Mouse (Mus musculus) frontal cortex, adult (tissue): ENCODE results near the gene Col23a1.
"Not testable (repeated sequence)": the region's sequence is repeated elsewhere in the genome, so short reads cannot be mapped to it uniquely, and the experiment has no call there.

Experiments used
- ATAC-seq: cut with Nextera tagmentation; 2 replicates; pipeline ENCODE4 v1.9.2; 2017; ENCODE audit warnings: mild to moderate bottlenecking, moderate library complexity, mixed read lengths; ENCODE audit not compliant: low TSS enrichment

The Col23a1 gene

GRCm38 (mm10) chr11:51328387-51328942, 38.7 kb downstream of the Col23a1 start:
- ATAC-seq, result no peak

DNA sequence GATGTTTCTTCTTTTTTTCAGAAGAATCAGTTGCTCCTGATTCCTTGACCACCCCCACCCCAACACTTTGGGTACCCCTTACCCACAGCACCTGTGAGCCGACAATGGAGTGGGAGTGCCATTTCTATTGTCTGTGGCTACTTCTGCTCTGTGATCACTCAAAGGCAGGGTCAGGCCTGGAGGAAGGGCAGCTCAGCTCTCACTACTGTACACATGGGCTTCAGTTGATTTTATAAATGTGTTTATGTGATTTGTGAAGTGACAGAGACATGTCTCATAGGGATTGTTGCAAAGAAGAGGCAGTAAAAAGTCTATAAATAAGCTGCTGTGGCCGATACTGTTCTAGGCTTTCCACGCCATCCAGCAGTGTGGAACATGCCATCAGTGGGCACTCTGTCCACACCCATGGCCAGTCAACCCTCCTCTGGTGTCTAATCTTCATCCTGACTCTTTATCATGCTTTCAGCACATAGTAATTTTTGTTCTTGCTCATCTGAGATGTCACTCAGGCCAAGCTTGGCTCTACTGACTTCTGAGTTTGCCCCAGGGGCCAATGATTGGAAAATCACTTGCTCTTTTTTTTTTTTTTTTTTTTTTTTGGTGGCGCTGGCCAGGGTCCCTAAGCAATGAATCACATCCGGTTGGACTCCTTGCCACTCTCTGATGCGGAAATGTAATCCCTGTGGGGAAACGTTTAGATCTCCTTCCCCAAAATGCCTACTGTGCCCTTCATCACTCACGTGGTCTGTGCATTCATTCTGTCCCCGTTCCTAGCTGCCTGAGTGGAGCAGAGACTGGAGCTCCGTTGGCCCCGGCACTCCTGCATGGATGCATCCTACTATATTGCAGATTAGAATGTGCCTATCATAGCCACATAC, 40.4 kb downstream of the Col23a1 start:
- ATAC-seq, result no peak

- ATAC-seq, result peak; percentile 83
Observed at GRCm38 (mm10) chr11:51334017-51334416, 44.3 kb downstream of the Col23a1 start.

- peak; percentile 72 for ATAC-seq
Observed at GRCm38 (mm10) chr11:51337585-51337984, 47.9 kb downstream of the Col23a1 start.

GRCm38 (mm10) chr11:51338416-51338815, 48.7 kb downstream of the Col23a1 start:
- ATAC-seq, result no peak

DNA sequence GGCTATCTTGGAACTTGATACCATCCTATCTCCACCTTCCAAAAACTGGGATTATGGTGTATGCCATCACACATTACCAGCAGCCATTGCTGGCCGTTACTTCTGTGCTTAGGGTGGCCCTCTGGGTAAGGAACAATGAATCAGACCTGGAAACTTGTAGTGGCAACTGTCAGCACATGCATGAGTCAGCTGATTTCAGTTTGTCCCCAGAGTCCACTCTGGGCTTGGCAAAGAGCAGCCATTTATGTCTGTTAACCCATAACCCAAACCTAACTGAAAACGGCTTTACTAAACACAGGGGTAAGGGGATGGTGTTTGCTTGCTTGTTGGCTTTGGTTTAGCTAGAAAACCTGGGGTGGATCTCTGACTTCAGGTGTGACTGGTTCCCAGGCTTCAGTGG, 51.4 kb downstream of the Col23a1 start:
- no peak for ATAC-seq

DNA sequence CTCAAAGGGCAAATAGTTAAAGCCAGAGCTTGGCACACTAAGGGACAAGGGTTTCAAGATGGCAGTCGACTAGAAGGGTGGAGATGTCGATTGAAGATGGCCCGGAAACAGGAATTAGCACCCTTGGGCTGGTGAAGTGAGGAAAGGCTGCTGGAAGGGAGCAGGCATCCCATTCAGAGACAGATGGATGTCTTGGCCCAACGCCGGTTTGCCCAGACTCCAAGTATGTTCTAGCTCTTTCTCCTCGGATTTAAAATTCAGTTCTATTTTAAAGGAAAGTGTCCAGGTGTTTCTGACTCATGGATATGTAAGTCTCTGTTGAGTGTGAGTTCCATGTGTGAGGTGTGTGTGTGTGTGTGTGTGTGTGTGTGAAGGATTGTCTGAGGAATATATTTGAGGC, 53.1 kb downstream of the Col23a1 start:
- ATAC-seq, result peak; percentile 88

DNA sequence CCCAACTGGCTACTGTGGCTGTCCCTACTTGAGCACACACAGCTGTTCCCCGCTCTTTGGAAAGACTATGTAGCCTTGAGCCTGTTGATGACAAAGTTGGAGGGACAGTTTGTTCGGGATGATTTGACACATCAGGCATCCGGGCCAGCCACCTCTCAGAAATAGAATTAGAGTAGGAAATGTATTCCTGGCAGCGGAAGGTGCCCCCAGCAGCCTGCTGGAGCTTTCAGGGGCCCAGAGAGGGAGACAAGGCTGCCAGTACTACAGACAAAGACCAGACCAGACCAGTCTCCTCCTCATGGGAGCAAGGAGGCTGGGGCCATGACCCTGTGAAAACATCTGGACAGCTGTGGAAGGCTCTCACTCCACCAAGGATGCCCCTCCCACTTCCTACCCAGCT, 53.6 kb downstream of the Col23a1 start:
- ATAC-seq, result peak; percentile 25; the same call in 1 of the 2 replicates

- no peak for ATAC-seq
Observed at GRCm38 (mm10) chr11:51343728-51344289, 54.1 kb downstream of the Col23a1 start.

GRCm38 (mm10) chr11:51345481-51346465, 56.1 kb downstream of the Col23a1 start:
- ATAC-seq, result no peak

- no peak for ATAC-seq
Observed at GRCm38 (mm10) chr11:51347756-51348155, 58.0 kb downstream of the Col23a1 start.

DNA sequence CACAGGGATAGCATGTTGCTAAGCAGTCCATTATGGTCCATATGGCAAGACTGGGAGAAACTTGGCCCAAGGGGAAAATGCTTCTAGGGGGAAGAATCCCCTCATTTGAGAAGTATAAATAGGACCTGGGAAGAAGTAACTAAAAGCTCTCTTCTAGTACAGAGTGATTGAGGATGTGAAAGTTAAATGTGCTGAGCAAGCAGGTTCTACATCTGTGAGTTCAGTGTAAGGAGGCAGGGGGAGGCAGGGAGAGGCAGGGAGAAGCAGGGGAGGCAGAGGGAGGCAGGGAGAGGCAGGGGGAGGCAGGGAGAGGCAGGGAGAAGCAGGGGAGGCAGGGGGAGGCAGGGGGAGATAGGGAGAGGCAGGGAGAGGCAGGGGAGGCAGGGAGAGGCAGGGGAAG, 59.9 kb downstream of the Col23a1 start:
- no peak for ATAC-seq

DNA sequence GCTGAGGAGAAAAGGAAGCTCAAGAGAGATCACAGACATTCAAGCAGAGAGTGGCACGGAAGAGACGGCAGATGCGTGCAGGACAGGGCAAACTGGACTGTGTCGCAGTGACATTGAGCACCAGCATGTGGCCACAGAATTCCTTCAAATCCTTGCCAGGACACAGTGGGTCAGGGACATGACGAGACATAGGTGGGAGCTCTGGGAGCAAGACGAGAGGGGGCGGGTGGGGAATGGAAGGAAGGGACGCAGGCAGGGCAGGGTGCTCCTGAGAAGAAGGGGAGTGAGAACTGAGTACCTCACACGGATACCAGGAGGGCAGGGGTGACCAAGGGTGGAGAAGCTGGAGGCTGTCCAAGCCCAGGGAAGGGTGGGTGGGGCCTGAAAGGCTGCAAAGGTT, 61.4 kb downstream of the Col23a1 start:
- no peak for ATAC-seq

GRCm38 (mm10) chr11:51351841-51352240, 62.1 kb downstream of the Col23a1 start:
- ATAC-seq, result no peak

- ATAC-seq, result no peak
Observed at GRCm38 (mm10) chr11:51353746-51354145, 64.0 kb downstream of the Col23a1 start.

GRCm38 (mm10) chr11:51358981-51359380, 69.3 kb downstream of the Col23a1 start:
- not testable (repeated sequence) for ATAC-seq

DNA sequence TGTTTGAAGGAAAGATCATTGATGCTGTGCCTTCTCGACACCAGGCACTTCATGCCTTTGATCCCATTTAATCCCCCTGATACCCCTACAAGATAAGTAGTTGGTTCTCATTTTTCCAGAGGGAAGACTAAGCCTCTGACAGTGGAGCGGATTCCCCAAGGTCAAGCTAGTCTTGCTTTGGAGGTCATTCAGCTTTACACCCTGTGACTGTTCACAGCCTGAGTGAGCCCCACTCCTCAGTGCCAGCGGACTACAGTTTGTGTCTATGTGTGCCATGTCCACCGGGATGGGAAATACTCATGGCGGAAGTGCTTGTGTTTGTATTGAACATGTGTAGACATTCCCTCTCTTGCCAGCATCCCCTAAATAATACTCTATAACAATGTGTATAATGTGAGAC, 74.6 kb downstream of the Col23a1 start:
- no peak for ATAC-seq

GRCm38 (mm10) chr11:51367334-51367733, 77.6 kb downstream of the Col23a1 start:
- no peak for ATAC-seq

- no peak for ATAC-seq
Observed at GRCm38 (mm10) chr11:51370273-51370672, 80.6 kb downstream of the Col23a1 start.

GRCm38 (mm10) chr11:51371321-51371720, 81.6 kb downstream of the Col23a1 start:
- ATAC-seq, result no peak

DNA sequence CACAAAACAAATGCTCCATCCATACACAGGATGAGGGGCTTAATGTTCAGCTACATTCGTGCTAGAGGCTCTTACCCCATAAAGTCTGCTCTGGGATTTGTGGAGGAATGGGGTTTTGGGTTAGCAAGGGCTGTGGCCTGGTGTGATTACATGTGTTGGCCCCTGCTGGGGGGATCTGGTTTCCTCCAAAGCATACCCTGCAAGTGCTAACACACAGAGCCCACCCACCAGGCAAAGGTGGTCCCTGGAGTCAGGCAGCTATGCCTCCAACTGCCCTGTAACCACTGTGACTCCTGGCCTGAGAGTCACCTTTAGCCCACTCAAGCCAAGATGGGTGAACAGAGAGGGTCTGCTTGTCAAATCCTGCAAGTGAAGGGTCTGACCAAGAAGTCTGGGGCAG, 82.2 kb downstream of the Col23a1 start:
- ATAC-seq, result no peak

DNA sequence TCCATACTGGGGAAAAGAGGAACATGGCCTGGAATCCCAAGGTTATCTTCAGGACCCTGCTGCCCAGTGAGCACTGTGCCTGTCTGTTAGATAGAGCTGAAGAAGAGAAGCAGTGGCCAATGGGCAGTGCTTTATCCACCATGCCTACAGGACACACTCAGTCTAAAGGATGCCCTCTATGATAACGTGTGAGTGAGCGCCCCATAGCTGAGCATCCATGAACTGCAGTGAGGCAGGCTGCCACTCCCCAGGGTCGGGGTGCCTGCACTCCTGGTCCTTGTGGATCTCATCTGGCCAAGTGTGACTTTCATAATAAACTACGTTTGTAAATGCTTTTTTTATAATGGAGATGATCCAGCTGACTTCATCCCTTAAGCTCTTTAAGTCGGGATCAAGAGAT, 87.5 kb downstream of the Col23a1 start:
- ATAC-seq, result no peak
